Mouse (Mus musculus): ENCODE data around the gene Tmem88b.
"Not testable (repeated sequence)": the region's sequence is repeated elsewhere in the genome, so short reads cannot be mapped to it uniquely, and the experiment has no call there.

The Tmem88b gene

GRCm38 (mm10) chr4:155759862-155760612, 25.6 kb downstream of the Tmem88b start:
- DNase-seq, result no peak

DNA sequence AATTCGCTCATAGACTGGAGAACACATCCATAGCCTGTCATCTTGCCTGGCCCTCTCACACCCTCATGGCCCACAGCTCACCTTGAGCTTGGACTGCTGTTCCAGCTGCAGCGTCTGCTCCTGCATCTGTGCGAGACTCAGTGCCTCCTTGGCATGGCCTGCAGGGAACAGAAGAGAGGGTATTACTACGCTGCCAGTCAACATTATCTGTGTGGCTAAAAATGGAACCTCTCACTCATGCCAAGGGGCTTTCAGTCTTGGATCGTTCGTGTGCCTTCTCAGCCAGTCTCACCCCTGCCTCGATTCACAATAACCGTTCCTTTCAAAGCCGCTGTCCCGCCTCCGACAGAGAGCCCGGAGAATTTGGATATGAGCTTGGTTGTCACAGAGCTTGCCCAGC, 28.7 kb downstream of the Tmem88b start:
- DNase-seq, result no peak

DNA sequence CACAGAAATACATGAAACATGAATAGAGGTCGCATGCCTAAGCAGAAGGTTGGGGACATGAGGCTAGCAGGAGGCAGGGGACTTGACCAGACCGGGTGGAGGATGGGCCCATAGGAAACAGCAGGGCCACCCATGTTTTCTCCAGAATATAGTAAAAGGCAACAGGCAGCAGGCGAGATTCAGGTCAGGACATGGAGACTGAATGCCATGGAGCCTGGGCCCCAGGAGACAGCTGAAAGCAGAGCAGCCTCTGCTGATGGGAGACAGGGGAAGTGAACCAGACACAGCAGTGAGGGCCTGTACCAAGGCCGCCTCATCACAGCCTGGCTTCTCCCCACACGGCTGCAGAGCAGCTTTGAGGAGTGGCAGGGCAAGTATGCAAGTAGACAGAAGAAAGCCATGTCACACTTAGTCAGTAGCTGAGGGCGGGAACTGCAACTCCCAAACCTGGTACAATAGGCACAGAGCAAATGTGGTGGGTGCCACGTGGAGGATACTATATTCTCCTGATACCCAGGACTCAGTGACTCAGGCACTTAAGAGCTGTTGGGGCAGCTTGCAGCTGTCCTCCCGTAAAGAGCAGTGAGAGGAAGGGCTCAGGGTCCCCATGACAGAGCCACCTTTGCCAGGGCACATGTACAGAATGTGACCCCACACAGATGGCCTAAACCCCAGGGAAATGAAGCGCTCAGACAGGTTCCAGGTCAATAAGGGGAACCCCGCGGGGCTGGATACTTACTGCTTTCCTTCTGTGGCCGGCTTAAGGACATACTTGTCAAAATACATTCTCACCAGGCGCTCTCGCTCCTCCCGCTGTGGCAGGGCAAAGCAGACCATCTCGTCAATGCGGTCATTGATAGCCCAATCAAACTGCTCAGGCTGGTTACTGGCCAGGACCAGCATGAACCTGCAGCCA, 38.8 kb downstream of the Tmem88b start:
- DNase-seq, result peak; percentile 63

DNA sequence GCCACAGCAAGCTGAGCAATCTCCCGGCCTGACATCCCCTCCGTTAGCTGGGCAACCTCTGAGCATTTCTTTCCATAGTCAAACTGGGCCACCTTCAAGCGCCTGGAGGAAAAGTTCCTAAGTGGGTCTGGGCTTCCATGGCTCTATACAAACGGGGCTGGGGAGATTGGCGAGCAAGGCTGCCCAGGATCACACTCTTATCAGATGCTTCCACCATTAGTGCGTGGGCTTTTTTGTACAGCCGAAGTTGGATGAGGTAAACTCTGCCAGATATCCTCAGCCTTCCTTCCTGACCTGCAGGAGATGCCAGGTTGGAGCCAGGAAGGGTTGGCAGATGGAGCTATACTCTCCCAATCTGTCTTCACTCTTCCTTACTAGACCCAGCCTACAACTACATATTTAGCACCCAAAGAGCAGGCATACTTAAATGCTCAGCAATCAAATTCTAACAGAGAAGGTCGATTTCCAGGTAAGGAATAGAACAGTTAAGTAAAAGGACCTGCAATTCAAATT, 39.6 kb downstream of the Tmem88b start:
- peak; percentile 72 for DNase-seq

DNA sequence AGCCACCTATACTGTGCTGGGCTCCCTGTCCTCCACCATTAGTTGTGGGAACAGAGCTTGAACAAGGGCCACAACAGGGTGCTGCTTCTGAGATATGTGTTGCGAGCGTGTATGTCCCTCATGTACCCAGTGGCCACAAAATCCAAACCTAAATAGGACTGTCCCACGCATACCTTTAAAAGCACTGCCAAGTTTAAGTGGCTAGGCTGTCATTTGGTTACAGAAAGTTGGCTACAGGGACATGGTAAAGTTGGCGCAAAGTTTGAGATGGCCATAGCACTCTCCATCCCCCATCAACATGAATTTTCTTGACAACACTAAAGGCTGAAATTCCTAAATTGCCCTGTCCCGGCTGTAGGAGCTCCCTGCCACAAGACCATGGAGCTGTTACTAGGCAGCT, 40.5 kb downstream of the Tmem88b start:
- DNase-seq, result no peak

- peak; percentile 54 for DNase-seq
Observed at GRCm38 (mm10) chr4:155744474-155744873, 41.2 kb downstream of the Tmem88b start.

DNA sequence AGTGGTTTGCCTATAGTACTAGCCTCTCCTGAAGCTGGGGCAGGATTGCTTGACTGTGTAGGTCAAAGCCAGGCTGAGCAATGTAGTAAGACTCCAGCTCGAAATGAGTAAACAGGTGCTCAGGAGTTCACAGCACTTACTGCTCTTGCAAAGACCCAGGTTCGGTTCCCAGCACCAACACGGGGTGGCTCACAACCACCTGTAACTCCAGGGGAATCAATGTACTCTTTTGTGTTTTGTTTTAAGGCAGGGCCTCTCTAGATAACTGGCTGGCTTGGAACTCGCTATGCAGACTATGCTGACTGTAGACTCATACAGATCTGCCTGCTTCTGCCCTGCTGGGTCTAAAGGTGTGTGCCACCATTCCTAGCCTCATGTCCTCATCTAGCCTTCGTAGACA, 43.0 kb downstream of the Tmem88b start:
- no peak for DNase-seq

DNA sequence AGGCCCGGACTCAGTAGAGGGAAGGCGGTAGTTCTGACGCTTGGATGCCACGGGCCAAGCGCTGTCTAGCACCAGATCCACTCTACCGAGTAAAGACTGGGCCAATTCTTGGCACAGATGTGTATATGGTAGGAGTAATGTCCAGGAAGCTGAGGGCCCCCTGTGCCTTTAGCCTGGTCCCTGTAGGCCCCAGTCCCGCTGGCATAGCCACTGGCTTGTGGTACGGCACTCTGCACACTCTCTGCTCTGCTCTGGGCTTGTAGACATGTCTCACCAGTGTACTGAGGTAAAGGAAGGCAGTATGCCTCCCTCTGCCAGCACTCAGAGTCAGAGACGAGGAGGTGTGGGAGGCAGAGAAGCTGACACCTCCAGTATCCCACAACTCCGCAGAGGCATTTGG, 45.0 kb downstream of the Tmem88b start:
- DNase-seq, result not testable (repeated sequence)

GRCm38 (mm10) chr4:155739741-155740636, 45.7 kb downstream of the Tmem88b start:
- peak; percentile 75 for DNase-seq

- DNase-seq, result peak; percentile 36
Observed at GRCm38 (mm10) chr4:155739152-155739551, 46.5 kb downstream of the Tmem88b start.

DNA sequence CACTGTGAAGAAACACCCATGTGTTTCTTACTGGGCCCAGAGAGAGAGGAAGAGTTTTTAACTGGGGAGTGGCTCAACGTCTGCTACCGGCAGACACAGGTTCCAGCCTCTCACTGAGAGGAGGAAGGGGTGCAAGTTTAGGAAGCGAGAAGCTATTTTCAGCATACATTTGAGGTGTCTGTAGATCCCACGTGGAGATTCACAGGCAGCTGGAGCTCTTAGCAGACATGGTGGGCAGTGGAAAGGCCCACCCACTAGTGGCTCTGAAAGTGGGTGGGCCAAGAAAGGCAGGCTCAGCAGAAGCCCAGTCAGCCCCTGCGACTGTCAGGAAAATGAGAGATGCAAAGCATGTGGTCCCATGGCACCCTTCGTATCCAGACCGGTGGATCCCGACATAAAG, 47.4 kb downstream of the Tmem88b start:
- no peak for DNase-seq

DNA sequence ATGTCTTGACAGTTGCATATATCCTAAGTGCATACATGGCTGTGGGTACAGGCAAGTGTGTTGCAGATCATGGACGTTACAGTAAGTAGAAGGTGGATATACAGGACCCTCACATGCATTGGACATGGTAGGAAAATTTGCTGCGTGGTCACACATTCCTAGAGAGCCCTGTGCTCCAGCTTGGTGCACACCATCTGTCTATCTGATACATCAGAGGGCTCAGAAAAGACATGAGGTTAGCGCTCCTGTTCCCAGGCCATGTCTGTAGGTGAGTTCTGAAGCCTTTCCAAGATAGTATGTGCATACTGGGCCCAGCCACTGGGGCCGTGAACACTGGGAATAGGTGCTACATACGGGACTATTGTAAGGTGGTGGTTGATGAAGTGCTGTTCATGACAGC, 49.3 kb downstream of the Tmem88b start:
- DNase-seq, result no peak

- DNase-seq, result no peak
Observed at GRCm38 (mm10) chr4:155735788-155736187, 49.9 kb downstream of the Tmem88b start.

DNA sequence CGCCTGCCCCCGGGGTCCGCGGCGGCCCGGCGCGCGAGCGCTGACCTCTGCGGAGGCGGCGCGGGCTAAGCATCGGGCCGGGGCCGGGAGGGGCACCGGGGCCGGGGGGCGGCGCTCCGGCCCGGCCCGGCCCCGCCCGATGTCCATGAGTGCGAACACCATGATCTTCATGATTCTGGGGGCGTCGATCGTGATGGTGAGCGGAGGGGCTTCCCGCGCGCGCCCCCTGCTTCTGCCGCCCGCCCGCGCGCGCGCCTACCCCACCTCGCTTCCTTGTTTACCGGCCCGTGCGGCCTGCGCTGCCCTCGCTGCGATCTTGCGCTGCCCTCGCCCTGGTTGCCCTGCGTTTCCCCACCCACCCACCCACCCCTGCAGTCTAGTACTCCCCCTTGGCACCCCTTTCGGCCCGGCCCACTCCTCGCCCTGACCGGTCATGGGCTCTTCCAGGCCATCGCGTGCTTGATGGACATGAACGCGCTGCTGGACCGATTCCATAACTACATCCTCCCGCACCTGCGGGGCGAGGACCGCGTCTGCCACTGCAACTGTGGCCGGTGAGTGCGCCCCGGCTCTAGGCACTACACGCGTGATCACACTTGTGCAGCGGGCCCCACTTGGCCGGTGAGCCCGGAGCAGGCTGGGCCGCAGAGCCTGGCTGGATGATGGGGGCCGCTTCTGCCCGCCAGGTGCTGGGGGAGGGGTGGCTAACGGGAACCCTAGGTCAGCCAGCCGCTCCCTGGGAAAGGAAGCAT, 50.5 kb downstream of the Tmem88b start:
- peak; percentile 76 for DNase-seq

- DNase-seq, result peak; percentile 93
Observed at GRCm38 (mm10) chr4:155734350-155734941, 51.2 kb downstream of the Tmem88b start, which contains the start of gene Tmem240. Gene Tmem240 (plus strand): TSS chr4:155734800.

DNA sequence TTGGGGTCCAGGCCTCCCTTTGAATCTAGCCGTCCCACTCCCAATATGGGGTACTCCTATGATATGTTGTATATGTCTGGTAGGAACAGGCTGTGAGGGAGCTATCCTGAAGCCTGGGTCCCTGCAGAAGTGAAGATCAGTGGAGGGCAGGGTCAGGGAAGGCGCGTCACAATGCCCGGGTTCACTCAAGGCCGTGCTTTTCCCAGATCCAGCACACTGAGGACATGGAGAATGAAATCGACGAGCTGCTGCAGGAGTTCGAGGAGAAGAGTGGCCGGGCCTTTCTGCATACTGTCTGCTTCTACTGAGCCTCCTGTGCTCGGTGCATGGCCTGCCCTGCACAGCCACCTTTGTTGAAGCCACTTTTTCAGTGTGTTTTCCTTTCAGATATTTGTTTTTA, 52.4 kb downstream of the Tmem88b start:
- DNase-seq, result no peak
